Mouse (Mus musculus) left cerebral cortex, adult 18-20 months (tissue): ENCODE measurements at regions not wholly inside any gene's neighbourhood (a gene's known extent, or its start where the extent isn't known, plus 50 kb on each side); places are given as distances from the start of the nearest gene placed in this dataset.

ENCODE experiments used
- DNase-seq, 2 experiments: peaks; one replicate each; pipeline ENCODE4 v3.0.0; 2021 to 2022; ENCODE audit warnings: low spot score in 2 of 2, mixed read lengths in 1 of 2

DNA sequence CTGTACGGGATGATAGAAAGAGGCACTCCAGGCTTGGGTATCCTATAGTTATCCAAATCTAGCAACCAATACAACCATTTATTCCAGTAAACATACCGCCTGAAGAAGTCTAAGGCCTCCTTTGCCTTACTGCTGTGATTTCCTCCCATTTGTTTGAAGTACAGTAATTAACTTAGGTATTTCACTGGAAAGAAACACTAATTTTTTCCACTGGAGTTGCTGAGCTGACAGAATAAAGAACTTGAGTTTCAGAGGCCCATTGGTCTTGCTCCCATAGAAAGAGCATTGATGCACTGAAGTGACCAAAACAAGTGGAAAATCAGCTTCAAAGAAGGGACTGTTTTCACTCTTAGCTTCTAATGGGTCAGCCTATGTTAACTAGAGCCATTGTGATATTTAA, 1100.8 kb upstream of the Gm7489 start:
- DNase-seq = no peak

- DNase-seq = no peak
These were observed 1099.5 kb upstream of the Gm7489 start for GRCm38 (mm10) chr15:52785196-52785595.

DNA sequence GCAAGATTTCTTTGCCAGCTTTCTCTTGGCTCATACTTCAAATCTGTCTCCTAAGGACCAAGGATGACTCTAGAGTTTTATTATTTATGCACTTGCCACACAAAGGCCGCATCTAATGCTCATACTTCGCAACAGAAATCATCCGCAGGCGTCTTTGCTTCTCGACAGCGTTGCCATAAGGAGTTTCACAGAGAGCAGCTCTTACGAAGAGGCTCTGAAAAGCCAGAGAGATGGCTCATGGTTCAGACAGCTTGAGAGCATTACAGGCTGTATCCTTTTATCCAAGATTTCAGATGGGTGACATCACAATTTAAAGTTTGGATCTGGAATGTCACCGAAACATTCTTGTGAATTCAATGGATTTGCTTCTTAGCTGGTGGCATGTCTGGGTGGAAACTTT, 1098.7 kb upstream of the Gm7489 start:
- no peak for DNase-seq

GRCm38 (mm10) chr15:52805479-52806199, 1079.1 kb upstream of the Gm7489 start:
- DNase-seq = peak; percentile 12 to 13

DNA sequence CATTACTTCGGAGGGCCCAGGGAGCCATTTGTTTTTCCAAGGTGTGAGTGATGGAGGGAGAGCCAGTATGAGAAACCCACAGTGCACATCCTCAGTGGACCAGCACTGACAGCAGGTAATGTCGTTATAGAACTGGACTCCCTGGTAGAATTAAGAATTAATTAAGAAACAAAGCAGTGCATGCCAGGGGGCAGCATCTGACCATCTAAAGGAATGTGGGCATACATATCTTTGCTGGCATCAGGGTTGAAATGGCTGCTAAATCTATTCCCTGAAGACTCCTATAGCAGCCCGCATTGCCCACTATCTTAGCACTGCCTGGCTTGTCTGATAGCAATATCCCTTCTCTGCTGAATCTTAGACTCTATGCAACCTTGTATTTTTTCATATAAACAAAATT, 1076.1 kb upstream of the Gm7489 start:
- DNase-seq = peak in 1 of 2 experiments; percentile 17

DNA sequence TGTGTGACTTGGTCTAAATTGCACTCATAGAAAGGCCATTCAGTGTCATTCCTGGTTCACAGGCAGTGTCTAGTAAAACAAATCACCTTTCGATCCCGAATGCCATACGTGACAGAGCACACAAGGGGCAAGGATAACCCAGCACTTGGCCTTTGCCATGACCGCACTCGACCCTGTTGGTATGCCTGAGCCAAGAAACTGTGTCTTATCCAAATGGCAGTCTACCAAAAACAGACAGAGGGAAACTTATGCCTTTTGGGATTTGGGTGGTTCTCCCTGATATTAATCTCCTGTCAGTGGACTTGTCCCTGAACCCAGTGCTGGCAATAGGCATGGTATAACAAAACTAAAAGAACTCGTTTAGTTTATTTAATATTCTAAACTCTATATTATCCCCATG, 1063.9 kb upstream of the Gm7489 start:
- no peak for DNase-seq

DNA sequence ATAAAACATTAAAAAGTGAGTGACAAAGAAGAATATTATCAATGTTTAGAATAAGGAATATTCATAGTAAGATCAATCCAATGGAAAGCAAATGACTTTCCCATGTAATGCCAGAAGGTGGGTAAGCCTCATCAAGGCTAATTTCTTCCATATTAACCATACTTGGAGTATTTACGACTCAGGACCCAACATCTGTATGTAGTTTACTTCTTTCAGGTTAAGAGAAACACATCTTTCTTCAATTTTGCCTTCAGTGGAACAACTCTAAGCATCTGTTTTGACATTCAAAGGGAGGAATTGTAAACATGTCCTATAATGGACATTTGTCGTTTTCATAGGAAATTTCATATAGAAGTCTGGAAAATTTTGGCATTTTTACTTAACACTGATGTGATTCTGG, 1047.8 kb upstream of the Gm7489 start:
- DNase-seq = no peak

GRCm38 (mm10) chr15:52848132-52848531, 1036.6 kb upstream of the Gm7489 start:
- no peak for DNase-seq

GRCm38 (mm10) chr15:52858682-52859081, 1026.0 kb upstream of the Gm7489 start:
- DNase-seq = no peak

DNA sequence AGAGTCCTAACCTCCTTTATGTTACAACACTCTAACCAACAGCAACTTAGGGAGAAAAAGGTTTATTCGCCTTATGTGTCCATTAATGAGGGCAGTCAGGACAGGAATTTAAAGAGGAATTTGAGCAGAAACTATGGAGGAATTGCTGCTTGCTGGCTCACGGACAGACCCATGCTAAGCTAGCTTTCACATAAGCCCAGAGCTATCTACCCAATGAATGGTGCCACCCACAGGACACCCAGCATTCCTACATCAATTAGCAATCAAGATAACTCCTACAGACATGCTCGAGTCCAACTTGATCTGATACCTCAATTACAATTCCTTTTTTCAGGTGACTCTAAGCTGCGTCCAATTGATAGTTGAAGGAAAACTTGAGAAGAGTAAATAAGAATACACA, 1021.2 kb upstream of the Gm7489 start:
- no peak for DNase-seq

DNA sequence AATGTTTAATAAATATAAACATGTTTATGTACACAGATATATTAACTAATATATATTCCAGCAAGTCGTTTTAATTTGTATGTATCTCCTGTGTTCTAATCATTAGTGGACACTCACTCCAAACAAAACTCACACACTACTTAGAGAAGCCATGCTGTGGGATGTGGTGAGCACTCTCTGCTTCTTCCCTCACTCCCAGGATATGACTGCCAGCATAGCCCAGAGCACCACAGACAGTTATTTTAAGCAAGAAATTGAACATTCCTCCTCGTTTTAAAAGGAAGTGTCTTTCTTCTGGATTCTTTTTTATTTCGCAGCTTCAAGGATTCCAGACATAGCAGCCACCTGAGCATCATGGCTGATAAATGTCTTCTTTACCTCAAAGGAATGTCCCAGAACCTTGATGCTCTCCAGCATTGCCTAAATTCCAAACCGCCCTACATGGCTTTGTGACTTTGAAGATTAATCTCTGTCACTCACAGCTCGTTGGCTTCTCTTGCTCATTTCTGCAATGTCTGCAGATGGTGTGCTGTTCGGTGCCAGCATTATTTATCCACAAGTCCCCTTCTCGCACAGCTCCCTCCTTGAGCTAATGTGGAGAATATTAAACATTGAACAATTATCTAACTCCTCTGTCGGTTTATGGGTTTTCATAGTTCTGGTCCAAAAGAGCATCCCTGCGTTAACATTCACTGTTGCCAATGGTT, 992.3 kb upstream of the Gm7489 start:
- DNase-seq = no peak

DNA sequence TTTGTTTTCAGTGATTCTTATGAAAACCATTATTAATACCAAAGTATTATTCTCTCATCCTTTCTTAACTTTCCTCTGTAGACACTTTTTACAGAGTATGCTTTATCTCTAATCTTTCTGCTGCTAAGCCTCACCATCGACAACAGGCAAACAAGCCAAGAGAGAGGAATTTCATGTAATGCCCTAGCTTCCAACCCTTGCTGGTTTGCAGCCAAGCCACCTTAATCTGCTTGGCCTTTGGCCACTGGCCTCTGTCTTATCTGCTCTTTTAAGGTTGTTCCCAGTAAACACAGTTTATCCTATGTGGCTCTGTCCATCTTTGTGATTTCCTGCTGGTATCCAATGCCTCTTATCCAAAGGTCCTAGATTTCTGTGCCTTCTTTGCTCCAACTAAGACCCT, 986.6 kb upstream of the Gm7489 start:
- no peak for DNase-seq

GRCm38 (mm10) chr15:52899403-52899802, 985.3 kb upstream of the Gm7489 start:
- DNase-seq = no peak

- no peak for DNase-seq
These were observed 984.9 kb upstream of the Gm7489 start for GRCm38 (mm10) chr15:52899822-52900221.

DNA sequence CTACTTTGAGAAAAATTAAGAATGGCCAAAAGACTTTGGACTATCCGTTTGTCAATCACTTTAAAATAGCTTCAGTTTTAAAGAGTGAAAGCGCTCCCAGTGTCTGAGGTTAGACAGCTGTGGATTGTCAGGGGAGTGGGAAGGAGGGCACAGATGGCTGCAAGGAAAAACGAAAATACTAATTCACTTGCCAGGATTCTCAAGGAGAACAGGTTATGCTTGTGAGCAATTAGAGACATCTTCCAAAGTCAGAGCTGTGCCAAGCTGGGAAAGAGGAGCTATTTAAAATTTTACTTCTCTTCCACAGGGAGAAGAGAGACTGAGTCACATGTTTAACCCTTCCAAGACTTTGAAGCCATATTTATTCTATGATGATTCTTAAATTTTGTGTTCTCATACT, 979.5 kb upstream of the Gm7489 start:
- peak; percentile 5 to 12 for DNase-seq

GRCm38 (mm10) chr15:52907217-52907616, 977.5 kb upstream of the Gm7489 start:
- DNase-seq = no peak

DNA sequence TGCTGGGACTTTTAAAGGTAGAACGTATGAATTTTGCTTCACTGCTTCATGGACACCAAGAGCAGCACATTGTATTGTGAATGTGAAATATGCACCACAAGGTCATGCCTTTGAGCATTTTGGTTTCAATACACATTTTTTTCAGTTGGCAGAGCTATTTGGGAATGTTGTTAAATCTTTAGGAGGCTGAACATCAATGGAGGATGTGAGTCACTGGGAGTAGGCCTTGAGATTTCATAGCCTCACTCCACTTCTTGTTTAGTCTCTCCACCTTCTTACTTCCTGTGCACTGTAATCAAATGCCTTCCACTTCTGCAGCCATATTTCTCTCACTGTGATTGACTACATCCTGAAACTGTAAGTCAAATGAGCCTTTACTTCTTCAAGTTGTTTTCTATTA, 962.4 kb upstream of the Gm7489 start:
- DNase-seq = no peak

DNA sequence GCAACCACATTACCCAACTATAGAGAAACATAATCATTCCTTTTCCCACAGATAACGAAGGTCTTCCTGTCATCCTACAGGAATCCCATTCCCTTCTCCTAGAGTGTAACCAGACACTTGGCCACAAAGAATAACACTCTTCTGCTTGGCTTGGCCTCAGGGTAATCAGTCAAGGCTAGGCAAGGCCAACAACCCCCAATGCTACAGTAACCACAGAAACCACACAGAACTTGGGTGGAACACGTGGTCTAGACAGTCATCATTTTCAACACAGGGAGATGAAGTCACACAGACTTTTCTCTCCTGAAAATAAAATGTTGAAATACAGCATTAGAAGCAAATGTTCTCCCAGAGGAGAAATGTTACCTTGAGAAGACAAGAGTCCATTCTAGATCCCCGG, 956.3 kb upstream of the Gm7489 start:
- DNase-seq = no peak

- DNase-seq = no peak
These were observed 947.6 kb upstream of the Gm7489 start for GRCm38 (mm10) chr15:52937138-52937537.

- no peak for DNase-seq
These were observed 940.1 kb upstream of the Gm7489 start for GRCm38 (mm10) chr15:52944592-52944991.

GRCm38 (mm10) chr15:52948196-52948595, 936.5 kb upstream of the Gm7489 start:
- no peak for DNase-seq

DNA sequence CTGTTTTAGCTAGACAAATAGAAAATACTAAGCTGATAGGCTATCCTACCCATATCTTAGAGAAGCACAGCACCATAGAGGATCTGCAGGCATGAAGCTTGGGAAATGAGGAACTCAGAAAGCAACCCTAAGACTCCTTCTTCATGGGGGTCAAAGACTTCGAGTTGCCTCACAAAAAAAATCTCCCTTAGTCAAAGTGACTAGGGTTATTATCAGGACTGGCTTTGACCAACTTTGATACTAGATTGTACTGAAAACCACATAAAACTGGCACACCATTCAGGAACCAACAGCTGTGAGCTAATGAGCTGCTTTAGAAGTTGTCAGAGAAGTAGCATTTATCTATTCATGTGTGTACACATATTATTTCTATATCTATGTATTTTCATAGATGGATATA, 931.2 kb upstream of the Gm7489 start:
- DNase-seq = no peak
